ENCODE assay signal across 20 mouse cellular contexts in genomic region chr9:59274846-59275455, GRCm38 (mm10).
"Had no signal": no experiment of that assay in that cellular context is flagged by ENCODE, and none has a peak within 500 bp of the region (broad histone marks: within the 10 kb centered on the region; RNA-seq: fewer than 3 reads in every experiment).

No protein-coding gene starts in this region.

- H3K4me3 ChIP-seq: limb, embryonic 10.5 days; limb, embryonic 13.5 days; liver, embryonic 12.5 days; liver, embryonic 15.5 days; lung, embryonic 15.5 days had no signal

- DNase-seq: kidney, adult 18-20 months; kidney, adult 9 months; kidney, postnatal 14 days; kidney, postnatal 4 days; liver; lung, adult 18-20 months; lung, postnatal 14 days; lung, postnatal 4 days; midbrain, embryonic 14.5 days; right cerebral cortex, adult 18-20 months; right cerebral cortex, postnatal 14 days; right cerebral cortex, postnatal 4 days; thymus, adult 18-20 months; thymus, postnatal 4 days had no signal

- H3K9me3 ChIP-seq: limb, embryonic 10.5 days; liver, embryonic 12.5 days; liver, embryonic 15.5 days; lung, embryonic 15.5 days had no signal

- H3K4me1 ChIP-seq: limb, embryonic 13.5 days; lung, embryonic 15.5 days had no signal

- H3K9ac ChIP-seq: limb, embryonic 13.5 days; liver, embryonic 12.5 days; liver, embryonic 15.5 days; lung, embryonic 15.5 days had no signal

- H3K27ac ChIP-seq: limb, embryonic 10.5 days; limb, embryonic 13.5 days; liver, embryonic 12.5 days; liver, embryonic 15.5 days; lung, embryonic 15.5 days; stomach, postnatal 0 days had no signal

- H3K36me3 ChIP-seq: limb, embryonic 10.5 days; limb, embryonic 13.5 days; liver, embryonic 12.5 days; liver, embryonic 15.5 days; lung, embryonic 15.5 days had no signal

- H3K27me3 ChIP-seq: limb, embryonic 13.5 days; liver, embryonic 12.5 days; liver, embryonic 15.5 days; lung, embryonic 15.5 days had no signal
